Mouse (Mus musculus) heart, embryonic 13.5 days (tissue): ENCODE measurements around the gene Bgn. TPM values are rescaled to one million over a fixed set of nuclear protein-coding genes. Genes with fewer than 3 reads are reported as not detected.

Source experiments
- ATAC-seq: fragments of 200-750 bp; cut with Nextera tagmentation; 2 replicates; pipeline ENCODE4 v1.8.0; 2017; ENCODE audit warnings: moderate TSS enrichment; ENCODE audit not compliant: insufficient number of reproducible peaks, low FRiP score, low TSS enrichment; ENCODE audit errors: extremely low read depth
- H3K27ac ChIP-seq: fragments of 300-500 bp; sonication (generic); replicated peaks from 2 replicates; pipeline ENCODE4 v1.5.1; 2015; ENCODE audit warnings: moderate library complexity, mild to moderate bottlenecking, inconsistent platforms
- H3K27me3 ChIP-seq: fragments of 300-500 bp; sonication (generic); replicated peaks from 2 replicates; pipeline ENCODE4 v1.6.1; 2015; ENCODE audit warnings: mild to moderate bottlenecking, inconsistent platforms
- H3K36me3 ChIP-seq: fragments of 300-500 bp; sonication (generic); 2 replicates; pipeline ENCODE4 v1.6.1; 2015; ENCODE audit warnings: mild to moderate bottlenecking, inconsistent platforms
- H3K4me1 ChIP-seq: fragments of 300-500 bp; sonication (generic); 2 replicates; pipeline ENCODE4 v1.6.1; 2015; ENCODE audit warnings: inconsistent platforms
- H3K4me2 ChIP-seq: fragments of 300-500 bp; sonication (generic); 2 replicates; pipeline ENCODE4 v1.6.1; 2015; ENCODE audit warnings: inconsistent platforms, mild to moderate bottlenecking, moderate library complexity
- H3K4me3 ChIP-seq: fragments of 300-500 bp; sonication (generic); 2 replicates; pipeline ENCODE4 v1.5.1; 2015; ENCODE audit warnings: moderate library complexity, mild to moderate bottlenecking, inconsistent platforms
- H3K9ac ChIP-seq: fragments of 300-500 bp; sonication (generic); 2 replicates; pipeline ENCODE4 v1.6.1; 2015; ENCODE audit warnings: inconsistent platforms, mild to moderate bottlenecking, moderate library complexity
- H3K9me3 ChIP-seq: fragments of 300-500 bp; sonication (generic); 2 replicates; pipeline ENCODE4 v1.6.1; 2016; ENCODE audit warnings: inconsistent platforms
- WGBS: fragments of 180-500 bp; shearing (Covaris S2); methylation state at CpG from one replicate; pipeline ENCODE4 v1.1.7; 2015; ENCODE audit warnings: mixed read lengths; 5-methylcytosine and 5-hydroxymethylcytosine counted together
- polyA plus RNA-seq: library from polyadenylated mRNA; unstranded; fragments of >200 nt; fragmentation: Nextera tagmentation; extraction: Ambion mirVana; gene quantifications from 2 replicates; pipeline ENCODE4 v1.2.1, GENCODE M21; 2015

Bgn gene
- polyA plus RNA-seq, 1 experiment from 2014 or later = 87.0 TPM

- WGBS = 28% methylated on average over 12 of the region's 12 CpGs
- no peak for ATAC-seq
- 0 out of 2 replicates have a peak overlapping the region, but pooled peaks have one; percentile 4 for H3K4me2 ChIP-seq
- no peak overlapping the region for H3K4me3 ChIP-seq
- H3K9ac ChIP-seq = peak overlapping the region; percentile 33; the same call in 1 of the 2 replicates
- H3K4me1 ChIP-seq = peaks cover 22% of the 10 kb centered on the region
- peaks cover 34% of the 10 kb centered on the region for H3K27me3 ChIP-seq
- H3K9me3 ChIP-seq = no peaks in the 10 kb centered on the region
- no peaks in the 10 kb centered on the region for H3K36me3 ChIP-seq
- peak overlapping the region; percentile 82 for H3K27ac ChIP-seq
These were observed 8.8 kb upstream of the Bgn start for GRCm38 (mm10) chrX:73474340-73475165.

GRCm38 (mm10) chrX:73475658-73476256, 7.6 kb upstream of the Bgn start:
- Histone ChIP-seq H3K4me3 (no peak overlapping the region), H3K27me3 (peaks cover 34% of the 10 kb centered on the region), H3K4me1 (peaks cover 27% of the 10 kb centered on the region), H3K36me3 (no peaks in the 10 kb centered on the region), H3K27ac (peak overlapping the region; percentile 82), H3K9me3 (no peaks in the 10 kb centered on the region), H3K4me2 (no peak overlapping the region), H3K9ac (no peak overlapping the region)
- ATAC-seq = no peak
- WGBS = 64% methylated on average over 1 of the region's 1 CpGs

GRCm38 (mm10) chrX:73476621-73477020, 6.8 kb upstream of the Bgn start:
- Histone ChIP-seq H3K27ac (peak overlapping the region; percentile 82), H3K36me3 (no peaks in the 10 kb centered on the region), H3K4me1 (peaks cover 27% of the 10 kb centered on the region), H3K9me3 (no peaks in the 10 kb centered on the region), H3K4me2 (no peak overlapping the region), H3K9ac (no peak overlapping the region), H3K27me3 (peaks cover 34% of the 10 kb centered on the region), H3K4me3 (no peak overlapping the region)
- 56% methylated on average over 2 of the region's 2 CpGs for WGBS
- ATAC-seq = peak; percentile 61; the same call in 1 of the 2 replicates

GRCm38 (mm10) chrX:73477500-73477899, 5.9 kb upstream of the Bgn start:
- no peak overlapping the region for H3K4me2 ChIP-seq
- WGBS = 64% methylated on average over 2 of the region's 2 CpGs
- H3K27ac ChIP-seq = peak overlapping the region; percentile 82; the same call in 1 of the 2 replicates

GRCm38 (mm10) chrX:73479656-73480055, 3.7 kb upstream of the Bgn start:
- Histone ChIP-seq H3K4me3 (no peak overlapping the region), H3K9me3 (no peaks in the 10 kb centered on the region), H3K4me2 (no peak overlapping the region), H3K9ac (no peak overlapping the region), H3K27me3 (peaks cover 42% of the 10 kb centered on the region), H3K27ac (peak overlapping the region; percentile 65), H3K4me1 (peaks cover 22% of the 10 kb centered on the region), H3K36me3 (no peaks in the 10 kb centered on the region)
- ATAC-seq = no peak

More at GRCm38 (mm10) chrX:73477500-73477899, 5.9 kb upstream of the Bgn start:
- Histone ChIP-seq H3K27me3 (peaks cover 30% of the 10 kb centered on the region), H3K4me3 (no peak overlapping the region), H3K9ac (no peak overlapping the region), H3K9me3 (no peaks in the 10 kb centered on the region), H3K36me3 (no peaks in the 10 kb centered on the region), H3K4me1 (peaks cover 27% of the 10 kb centered on the region)
- no peak for ATAC-seq

GRCm38 (mm10) chrX:73480334-73480733, 3.1 kb upstream of the Bgn start:
- peaks cover 38% of the 10 kb centered on the region for H3K27me3 ChIP-seq
- H3K36me3 ChIP-seq = no peaks in the 10 kb centered on the region
- no peak overlapping the region for H3K4me2 ChIP-seq
- 24% methylated on average over 2 of the region's 2 CpGs for WGBS
- H3K4me3 ChIP-seq = no peak overlapping the region
- no peak for ATAC-seq
- H3K27ac ChIP-seq = peak overlapping the region; percentile 65
- H3K4me1 ChIP-seq = peaks cover 15% of the 10 kb centered on the region
- H3K9ac ChIP-seq = no peak overlapping the region
- no peaks in the 10 kb centered on the region for H3K9me3 ChIP-seq

- Histone ChIP-seq H3K4me3 (peak overlapping the region; percentile 51), H3K9me3 (no peaks in the 10 kb centered on the region), H3K36me3 (no peaks in the 10 kb centered on the region), H3K9ac (peak overlapping the region; percentile 76), H3K27me3 (peaks cover 45% of the 10 kb centered on the region), H3K4me1 (peaks cover 12% of the 10 kb centered on the region), H3K4me2 (peak overlapping the region; percentile 65), H3K27ac (peak overlapping the region; percentile 76)
- 20% methylated on average over 4 of the region's 4 CpGs for WGBS
- ATAC-seq = no peak
These were observed 539 bp upstream of the Bgn start for GRCm38 (mm10) chrX:73482643-73483483.

- peak overlapping the region; percentile 51 for H3K4me3 ChIP-seq
- no peaks in the 10 kb centered on the region for H3K36me3 ChIP-seq
- peak overlapping the region; percentile 65 for H3K4me2 ChIP-seq
- ATAC-seq = no peak
- peak overlapping the region; percentile 76 for H3K9ac ChIP-seq
- peak overlapping the region; percentile 76 for H3K27ac ChIP-seq
- no peaks in the 10 kb centered on the region for H3K9me3 ChIP-seq
- peaks cover 12% of the 10 kb centered on the region for H3K4me1 ChIP-seq
- WGBS = 55% methylated on average over 1 of the region's 1 CpGs
- H3K27me3 ChIP-seq = peaks cover 39% of the 10 kb centered on the region
These were observed 674 bp downstream of the Bgn start for GRCm38 (mm10) chrX:73484076-73484475.

- H3K27ac ChIP-seq = no peak overlapping the region
- peak overlapping the region; percentile 65 for H3K4me2 ChIP-seq
These were observed 1.5 kb downstream of the Bgn start for GRCm38 (mm10) chrX:73484870-73485269.

GRCm38 (mm10) chrX:73486920-73487319, 3.5 kb downstream of the Bgn start:
- peak overlapping the region; percentile 65; the same call in 1 of the 2 replicates for H3K4me2 ChIP-seq
- 0 out of 2 replicates have a peak, but pooled peaks cover 3% of the 10 kb centered on the region for H3K36me3 ChIP-seq
- 49% methylated on average over 5 of the region's 5 CpGs for WGBS
- H3K27ac ChIP-seq = no peak overlapping the region
- H3K4me1 ChIP-seq = peaks cover 7% of the 10 kb centered on the region
- H3K4me3 ChIP-seq = no peak overlapping the region
- peaks cover 39% of the 10 kb centered on the region for H3K27me3 ChIP-seq
- ATAC-seq = no peak
- no peaks in the 10 kb centered on the region for H3K9me3 ChIP-seq
- no peak overlapping the region for H3K9ac ChIP-seq

More at GRCm38 (mm10) chrX:73484870-73485269, 1.5 kb downstream of the Bgn start:
- Histone ChIP-seq H3K4me1 (peaks cover 11% of the 10 kb centered on the region), H3K4me3 (peak overlapping the region; percentile 51), H3K9ac (peak overlapping the region; percentile 76), H3K36me3 (no peaks in the 10 kb centered on the region), H3K27me3 (peaks cover 39% of the 10 kb centered on the region), H3K9me3 (no peaks in the 10 kb centered on the region)
- 69% methylated on average over 4 of the region's 4 CpGs for WGBS
- ATAC-seq = no peak

GRCm38 (mm10) chrX:73490186-73490585, 6.8 kb downstream of the Bgn start:
- H3K9me3 ChIP-seq = no peaks in the 10 kb centered on the region
- H3K9ac ChIP-seq = no peak overlapping the region
- ATAC-seq = no peak
- H3K36me3 ChIP-seq = peaks cover 10% of the 10 kb centered on the region
- H3K27ac ChIP-seq = no peak overlapping the region
- 40% methylated on average over 3 of the region's 4 CpGs for WGBS
- no peak overlapping the region for H3K4me3 ChIP-seq
- peaks cover 7% of the 10 kb centered on the region for H3K4me1 ChIP-seq
- H3K4me2 ChIP-seq = no peak overlapping the region
- H3K27me3 ChIP-seq = peaks cover 27% of the 10 kb centered on the region
